Mouse (Mus musculus) midbrain, postnatal 0 days (tissue): ENCODE measurements at regions not wholly inside any gene's neighbourhood (a gene's known extent, or its start where the extent isn't known, plus 50 kb on each side); places are given as distances from the start of the nearest gene placed in this dataset.

Experiments used
- ATAC-seq: fragments of 200-750 bp; cut with Nextera tagmentation; 2 replicates; pipeline ENCODE4 v1.8.0; 2017; ENCODE audit warnings: moderate number of reproducible peaks, mild to moderate bottlenecking, moderate TSS enrichment, moderate library complexity; ENCODE audit not compliant: low FRiP score
- DNase-seq: peaks from one replicate; pipeline ENCODE4 v3.0.0-alpha.2; 2015; ENCODE audit warnings: low spot score
- H3K27ac ChIP-seq: fragments of 300-500 bp; sonication (generic); 2 replicates; pipeline ENCODE4 v1.5.1; 2014; ENCODE audit warnings: low read depth, mild to moderate bottlenecking, low read length, mixed read lengths
- H3K27me3 ChIP-seq: fragments of 300-500 bp; sonication (generic); 2 replicates; pipeline ENCODE4 v1.6.1; 2014; ENCODE audit warnings: low read length, control low read depth, mixed read lengths; ENCODE audit not compliant: insufficient read depth
- H3K36me3 ChIP-seq: fragments of 300-500 bp; sonication (generic); 2 replicates; pipeline ENCODE4 v1.6.1; 2014; ENCODE audit warnings: low read length, control low read depth, mixed read lengths; ENCODE audit not compliant: insufficient read depth
- H3K4me1 ChIP-seq: fragments of 300-500 bp; sonication (generic); 2 replicates; pipeline ENCODE4 v1.6.1; 2014; ENCODE audit warnings: mild to moderate bottlenecking, control low read depth, antibody characterized with exemption, low read length, mixed read lengths; ENCODE audit not compliant: insufficient read depth
- H3K4me2 ChIP-seq: fragments of 300-500 bp; sonication (generic); 2 replicates; pipeline ENCODE4 v1.6.1; 2014; ENCODE audit warnings: low read depth, mild to moderate bottlenecking, low read length, mixed read lengths; ENCODE audit not compliant: poor library complexity, severe bottlenecking
- H3K4me3 ChIP-seq: fragments of 300-500 bp; sonication (generic); 2 replicates; pipeline ENCODE4 v1.5.1; 2014; ENCODE audit warnings: low read depth, mild to moderate bottlenecking, low read length, moderate library complexity
- H3K9ac ChIP-seq: fragments of 300-500 bp; sonication (generic); replicated peaks from 2 replicates; pipeline ENCODE4 v1.6.1; 2014; ENCODE audit warnings: mild to moderate bottlenecking, low read length, moderate library complexity, mixed read lengths; ENCODE audit not compliant: poor library complexity, severe bottlenecking
- H3K9me3 ChIP-seq: fragments of 300-500 bp; sonication (generic); 2 replicates; pipeline ENCODE4 v1.6.1; 2016; ENCODE audit warnings: low read length, control low read depth
- CTCF ChIP-seq: IDR thresholded peaks from 2 replicates; pipeline ENCODE4 v1.5.1; 2016; ENCODE audit warnings: antibody characterized with exemption, mild to moderate bottlenecking
- whole genome bisulfite sequencing: fragments of 180-500 bp; shearing (Covaris S2); extraction: QIAGEN DNeasy Blood & Tissue Kit; methylation state at CpG from one replicate; pipeline ENCODE4 v1.1.7; 2014; 5-methylcytosine and 5-hydroxymethylcytosine counted together

- Histone ChIP-seq H3K27ac (no peak overlapping the region), H3K27me3 (no peaks in the 10 kb centered on the region), H3K4me3 (no peak overlapping the region), H3K9me3 (no peaks in the 10 kb centered on the region), H3K9ac (no peak overlapping the region), H3K4me1 (no peaks in the 10 kb centered on the region), H3K4me2 (no peak overlapping the region), H3K36me3 (no peaks in the 10 kb centered on the region)
- DNase-seq (no peak), ATAC-seq (no peak)
- TF ChIP-seq CTCF, result no peak
- 80% methylated on average over 3 of the region's 3 CpGs for WGBS
Measured at GRCm38 (mm10) chr3:137289683-137289984, 51.2 kb upstream of the Emcn start.
